Mouse (Mus musculus): ENCODE measurements around the gene Olfr172. TPM values are rescaled to one million over a fixed set of nuclear protein-coding genes. Genes with fewer than 3 reads are reported as not detected.

Olfr172 gene
- total RNA-seq (2021) = not detected

- no peak for DNase-seq (ENCODE audit: extremely low spot score in 1 of 2, low spot score in 1 of 2)
These were observed at the start of gene Olfr172 for GRCm38 (mm10) chr16:58763076-58763475. Gene Olfr172, minus strand, starts transcription at chr16:58763176.

- DNase-seq (ENCODE audit: extremely low spot score in 1 of 2, low spot score in 1 of 2) = no peak
These were observed 37.2 kb upstream of the Olfr172 start, which contains the start of gene Olfr173 for GRCm38 (mm10) chr16:58800168-58800567. Gene Olfr173, minus strand, starts transcription at chr16:58800268.

GRCm38 (mm10) chr16:58756191-58756590, 6.8 kb downstream of the Olfr172 start:
- no peak for DNase-seq (ENCODE audit: extremely low spot score in 1 of 2, low spot score in 1 of 2)

GRCm38 (mm10) chr16:58751314-58751713, 11.7 kb downstream of the Olfr172 start:
- no peak for DNase-seq (ENCODE audit: extremely low spot score in 1 of 2, low spot score in 1 of 2)

GRCm38 (mm10) chr16:58746715-58747114, 16.3 kb downstream of the Olfr172 start:
- DNase-seq (ENCODE audit: extremely low spot score in 1 of 2, low spot score in 1 of 2) = no peak

GRCm38 (mm10) chr16:58740751-58741150, 22.2 kb downstream of the Olfr172 start:
- no peak for DNase-seq (ENCODE audit: extremely low spot score in 1 of 2, low spot score in 1 of 2)

GRCm38 (mm10) chr16:58738800-58739199, 24.2 kb downstream of the Olfr172 start:
- DNase-seq (ENCODE audit: extremely low spot score in 1 of 2, low spot score in 1 of 2) = no peak

- DNase-seq (ENCODE audit: extremely low spot score in 1 of 2, low spot score in 1 of 2) = no peak
These were observed 24.8 kb downstream of the Olfr172 start for GRCm38 (mm10) chr16:58738205-58738604.

- no peak for DNase-seq (ENCODE audit: extremely low spot score in 1 of 2, low spot score in 1 of 2)
These were observed 34.8 kb downstream of the Olfr172 start for GRCm38 (mm10) chr16:58728176-58728671.

GRCm38 (mm10) chr16:58727477-58728131, 35.4 kb downstream of the Olfr172 start, which contains the start of gene Cldnd1:
Gene Cldnd1, plus strand, starts transcription at chr16:58727910.
- DNase-seq (ENCODE audit: extremely low spot score in 1 of 2, low spot score in 1 of 2) = peak; percentile 80 to 88

- no peak for DNase-seq (ENCODE audit: extremely low spot score in 1 of 2, low spot score in 1 of 2)
These were observed 36.1 kb downstream of the Olfr172 start for GRCm38 (mm10) chr16:58726680-58727476.

GRCm38 (mm10) chr16:58722292-58722691, 40.7 kb downstream of the Olfr172 start:
- no peak for DNase-seq (ENCODE audit: extremely low spot score in 1 of 2, low spot score in 1 of 2)

GRCm38 (mm10) chr16:58718666-58719120, 44.3 kb downstream of the Olfr172 start, which contains the start of gene Gpr15:
Gene Gpr15, minus strand, starts transcription at chr16:58719070.
- no peak for DNase-seq (ENCODE audit: extremely low spot score in 1 of 2, low spot score in 1 of 2)

- no peak for DNase-seq (ENCODE audit: extremely low spot score in 1 of 2, low spot score in 1 of 2)
These were observed 48.0 kb downstream of the Olfr172 start for GRCm38 (mm10) chr16:58715018-58715417.

GRCm38 (mm10) chr16:58713128-58713527, 49.8 kb downstream of the Olfr172 start:
- DNase-seq (ENCODE audit: extremely low spot score in 1 of 2, low spot score in 1 of 2) = no peak

GRCm38 (mm10) chr16:58712221-58712620, 50.8 kb downstream of the Olfr172 start:
- DNase-seq (ENCODE audit: extremely low spot score in 1 of 2, low spot score in 1 of 2) = no peak

Small RNAs within 50 kb of the gene (microRNA-seq; reads per million reads assigned to microRNA genes)
- 0 reads per million in 2 experiments for gene Gm27564

Other genes starting within 250 kb of the Olfr172 start
- gene St3gal6, start 238.9 kb downstream of the Olfr172 start, total RNA-seq (2021) = 10 to 100 TPM in 1 of 2 experiments, 1 to 10 TPM in 1; 9.9 to 15.9 TPM
- not detected for gene Gm813, start 146.2 kb downstream of the Olfr172 start, total RNA-seq (2021)
- gene E330017A01Rik, start 124.4 kb downstream of the Olfr172 start, total RNA-seq (2021) = not detected
- 10 to 100 TPM; 52.1 to 53.7 TPM for gene Cpox, start 92.9 kb downstream of the Olfr172 start, total RNA-seq (2021)
- not detected for gene Gpr15, start 44.1 kb downstream of the Olfr172 start, total RNA-seq (2021)
- 100 to 1,000 TPM in 1 of 2 experiments, 10 to 100 TPM in 1; 82.0 to 100 TPM for gene Cldnd1, start 35.3 kb downstream of the Olfr172 start, total RNA-seq (2021)
- not detected for gene Olfr173, start 37.1 kb upstream of the Olfr172 start, total RNA-seq (2021)
- not detected for gene Olfr175-ps1, start 63.6 kb upstream of the Olfr172 start, total RNA-seq (2021)
- gene Olfr177, start 111.6 kb upstream of the Olfr172 start, total RNA-seq (2021) = not detected
- not detected for gene Olfr178, start 128.9 kb upstream of the Olfr172 start, total RNA-seq (2021)
- gene Olfr181, start 165.6 kb upstream of the Olfr172 start, total RNA-seq (2021) = not detected
- gene Olfr180, start 166.2 kb upstream of the Olfr172 start, total RNA-seq (2021) = not detected
- not detected for gene Olfr183, start 232.2 kb upstream of the Olfr172 start, total RNA-seq (2021)

All from layer of hippocampus, postnatal 25 days (tissue).